Mouse (Mus musculus) stomach, embryonic 14.5 days (tissue): Measurements from ENCODE around the gene Ick. TPM values are rescaled to one million over a fixed set of nuclear protein-coding genes. Genes with fewer than 3 reads are reported as not detected.

Experiments used
- ATAC-seq: fragments of 200-750 bp; cut with Nextera tagmentation; 2 replicates; pipeline ENCODE4 v1.8.0; 2017; ENCODE audit warnings: low read depth, moderate TSS enrichment; ENCODE audit not compliant: insufficient number of reproducible peaks, insufficient read depth, low FRiP score
- H3K27ac ChIP-seq: fragments of 300-500 bp; sonication (generic); 2 replicates; pipeline ENCODE4 v1.5.1; 2014; ENCODE audit warnings: mild to moderate bottlenecking, low read length, moderate library complexity, mixed read lengths
- H3K27me3 ChIP-seq: fragments of 300-500 bp; sonication (generic); 2 replicates; pipeline ENCODE4 v1.6.1; 2014; ENCODE audit warnings: low read length, control low read depth, mixed read lengths; ENCODE audit not compliant: control insufficient read depth, insufficient read depth
- H3K36me3 ChIP-seq: fragments of 300-500 bp; sonication (generic); 2 replicates; pipeline ENCODE4 v1.6.1; 2014; ENCODE audit warnings: mild to moderate bottlenecking, control low read depth, low read length, moderate library complexity, mixed read lengths; ENCODE audit not compliant: control insufficient read depth, insufficient read depth
- H3K4me1 ChIP-seq: fragments of 300-500 bp; sonication (generic); 2 replicates; pipeline ENCODE4 v1.6.1; 2014; ENCODE audit warnings: low read length, control low read depth, mixed read lengths; ENCODE audit not compliant: control insufficient read depth, insufficient read depth
- H3K4me2 ChIP-seq: fragments of 300-500 bp; sonication (generic); replicated peaks from 2 replicates; pipeline ENCODE4 v1.6.1; 2014; ENCODE audit warnings: low read depth, low read length, control low read depth
- H3K4me3 ChIP-seq: fragments of 300-500 bp; sonication (generic); 2 replicates; pipeline ENCODE4 v1.5.1; 2014; ENCODE audit warnings: low read depth, low read length, control low read depth
- H3K9ac ChIP-seq: fragments of 300-500 bp; sonication (generic); replicated peaks from 2 replicates; pipeline ENCODE4 v1.6.1; 2014; ENCODE audit warnings: low read depth, mild to moderate bottlenecking, control low read depth, low read length, moderate library complexity, mixed read lengths
- H3K9me3 ChIP-seq: fragments of 300-500 bp; sonication (generic); 2 replicates; pipeline ENCODE4 v1.6.1; 2016; ENCODE audit warnings: low read depth, low read length, control low read depth; ENCODE audit not compliant: control insufficient read depth
- WGBS: fragments of 180-500 bp; shearing (Covaris S2); extraction: QIAGEN DNeasy Blood & Tissue Kit; methylation state at CpG from one replicate; pipeline ENCODE4 v1.1.7; 2014; 5-methylcytosine and 5-hydroxymethylcytosine counted together
- polyA plus RNA-seq: library from polyadenylated mRNA; unstranded; fragments of >200 nt; fragmentation: Nextera tagmentation; extraction: Ambion mirVana; gene quantifications from 2 replicates; pipeline ENCODE4 v1.2.1, GENCODE M21; 2014

Gene Ick
- polyA plus RNA-seq, 1 experiment from 2014 or later = 28.4 TPM

DNA sequence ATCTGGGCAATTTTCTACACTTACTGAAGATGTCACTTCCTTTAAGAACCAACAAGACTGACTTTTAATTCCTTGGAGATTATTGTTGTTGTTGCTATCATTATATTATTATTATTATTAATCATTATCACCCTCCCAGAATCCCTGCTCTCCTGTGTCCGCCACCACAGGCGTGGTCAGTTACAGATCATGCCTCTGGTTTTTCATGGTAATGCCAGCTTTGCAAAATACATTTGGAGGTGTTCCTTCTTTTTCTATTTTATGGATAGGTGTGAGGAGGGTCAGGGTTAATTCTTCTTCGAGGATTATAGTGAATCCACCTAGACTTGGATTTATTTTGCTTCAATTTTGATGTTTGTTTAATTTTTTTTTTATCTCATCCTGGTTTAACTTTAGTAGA, 33.7 kb upstream of the Ick start:
- H3K27me3 ChIP-seq = no peaks in the 10 kb centered on the region
- H3K9ac ChIP-seq = no peak overlapping the region
- no peak overlapping the region for H3K27ac ChIP-seq
- no peak overlapping the region for H3K4me3 ChIP-seq
- 89% methylated on average over 3 of the region's 3 CpGs for WGBS
- H3K36me3 ChIP-seq = no peaks in the 10 kb centered on the region
- H3K4me2 ChIP-seq = no peak overlapping the region
- ATAC-seq = no peak
- H3K9me3 ChIP-seq = no peaks in the 10 kb centered on the region
- H3K4me1 ChIP-seq = no peaks in the 10 kb centered on the region

DNA sequence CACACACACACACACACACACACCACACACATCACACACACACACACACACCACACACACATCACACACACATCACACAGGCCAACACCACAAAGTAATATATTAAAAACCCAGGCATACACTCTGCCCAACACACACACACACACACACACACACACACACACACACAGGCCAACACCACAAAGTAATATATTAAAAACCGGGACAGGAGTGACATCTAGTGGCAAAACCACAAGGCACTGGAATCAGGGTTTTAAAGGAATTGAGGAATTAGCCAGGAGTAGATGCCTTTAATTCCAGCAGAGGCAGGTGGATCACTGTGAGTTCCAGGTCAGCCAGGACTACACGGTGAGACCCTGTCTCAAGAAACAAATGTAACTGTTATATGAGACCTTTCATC, 30.8 kb upstream of the Ick start:
- ATAC-seq = no peak
- H3K4me2 ChIP-seq = no peak overlapping the region

GRCm38 (mm10) chr9:78081835-78082234, 27.2 kb upstream of the Ick start:
- 88% methylated on average over 7 of the region's 7 CpGs for WGBS
- Histone ChIP-seq H3K4me2 (no peak overlapping the region), H3K4me1 (no peaks in the 10 kb centered on the region), H3K9ac (no peak overlapping the region), H3K27ac (no peak overlapping the region), H3K27me3 (no peaks in the 10 kb centered on the region), H3K9me3 (no peaks in the 10 kb centered on the region), H3K36me3 (peaks cover 33% of the 10 kb centered on the region), H3K4me3 (no peak overlapping the region)
- no peak for ATAC-seq

More for the DNA sequence above, 30.8 kb upstream of the Ick start:
- H3K9ac ChIP-seq = no peak overlapping the region
- no peaks in the 10 kb centered on the region for H3K27me3 ChIP-seq
- no peaks in the 10 kb centered on the region for H3K9me3 ChIP-seq
- WGBS = 22% methylated on average over 2 of the region's 2 CpGs
- peaks cover 10% of the 10 kb centered on the region for H3K36me3 ChIP-seq
- H3K4me1 ChIP-seq = no peaks in the 10 kb centered on the region
- no peak overlapping the region for H3K4me3 ChIP-seq
- no peak overlapping the region for H3K27ac ChIP-seq

DNA sequence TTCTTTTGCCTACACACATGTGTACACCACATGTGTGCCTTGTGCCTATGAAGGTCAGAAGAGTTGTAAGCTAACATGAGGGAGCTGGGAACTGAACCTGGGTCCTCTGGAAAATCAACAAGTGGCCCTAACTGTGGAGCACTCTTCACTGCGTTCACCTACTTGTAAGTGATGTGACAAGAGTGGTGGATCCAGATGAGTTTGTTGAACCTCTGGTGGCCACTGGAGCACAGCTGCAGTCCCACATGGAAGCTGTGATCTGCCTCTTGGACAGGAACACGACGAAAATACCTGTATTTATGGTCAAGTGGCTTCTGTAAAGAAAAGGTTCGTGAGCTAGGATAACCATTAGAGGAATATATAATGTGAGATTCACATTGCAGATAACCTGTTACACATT, 24.7 kb upstream of the Ick start:
- H3K4me2 ChIP-seq = no peak overlapping the region
- no peak for ATAC-seq
- H3K27me3 ChIP-seq = no peaks in the 10 kb centered on the region
- no peak overlapping the region for H3K9ac ChIP-seq
- 90% methylated on average over 4 of the region's 4 CpGs for WGBS
- no peak overlapping the region for H3K4me3 ChIP-seq
- no peaks in the 10 kb centered on the region for H3K9me3 ChIP-seq
- H3K36me3 ChIP-seq = peaks cover 40% of the 10 kb centered on the region
- H3K4me1 ChIP-seq = no peaks in the 10 kb centered on the region
- no peak overlapping the region for H3K27ac ChIP-seq

DNA sequence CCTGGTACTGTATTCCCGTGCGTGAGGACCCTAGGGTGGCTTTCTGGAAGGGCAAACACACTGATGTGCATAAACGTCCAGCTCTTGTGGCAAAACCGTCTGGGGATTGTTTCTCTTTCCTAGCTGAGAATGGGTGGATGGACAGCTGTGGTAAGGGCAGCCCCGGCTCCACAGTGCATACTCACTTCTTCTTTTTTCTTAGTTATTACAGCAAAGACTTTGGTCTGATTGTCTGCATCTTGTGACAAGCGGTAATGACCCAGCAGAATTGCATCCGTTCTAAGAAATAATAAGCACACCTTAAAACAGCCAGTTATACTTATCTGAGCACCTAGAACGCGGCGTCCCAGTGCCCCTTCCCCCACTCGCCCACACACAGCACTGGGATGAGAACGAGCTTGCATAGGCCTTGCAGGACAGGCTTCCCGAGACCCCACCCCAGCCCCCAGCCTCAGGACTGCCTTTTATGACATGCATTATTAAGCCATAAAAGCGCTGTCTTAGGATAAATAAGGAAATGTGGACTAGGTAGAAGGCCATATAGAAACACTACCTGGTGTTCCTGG, 23.2 kb upstream of the Ick start:
- H3K9me3 ChIP-seq = no peaks in the 10 kb centered on the region
- no peak for ATAC-seq
- no peak overlapping the region for H3K9ac ChIP-seq
- 85% methylated on average over 14 of the region's 14 CpGs for WGBS
- no peak overlapping the region for H3K4me2 ChIP-seq
- H3K27ac ChIP-seq = no peak overlapping the region
- H3K4me1 ChIP-seq = no peaks in the 10 kb centered on the region
- H3K27me3 ChIP-seq = no peaks in the 10 kb centered on the region
- peaks cover 43% of the 10 kb centered on the region for H3K36me3 ChIP-seq
- no peak overlapping the region for H3K4me3 ChIP-seq

GRCm38 (mm10) chr9:78087751-78088150, 21.2 kb upstream of the Ick start:
- no peak overlapping the region for H3K27ac ChIP-seq
- H3K4me3 ChIP-seq = no peak overlapping the region
- WGBS = 87% methylated on average over 9 of the region's 9 CpGs
- no peak overlapping the region for H3K9ac ChIP-seq
- H3K9me3 ChIP-seq = no peaks in the 10 kb centered on the region
- no peak for ATAC-seq
- peaks cover 39% of the 10 kb centered on the region for H3K36me3 ChIP-seq
- H3K4me2 ChIP-seq = no peak overlapping the region
- H3K27me3 ChIP-seq = no peaks in the 10 kb centered on the region
- no peaks in the 10 kb centered on the region for H3K4me1 ChIP-seq

DNA sequence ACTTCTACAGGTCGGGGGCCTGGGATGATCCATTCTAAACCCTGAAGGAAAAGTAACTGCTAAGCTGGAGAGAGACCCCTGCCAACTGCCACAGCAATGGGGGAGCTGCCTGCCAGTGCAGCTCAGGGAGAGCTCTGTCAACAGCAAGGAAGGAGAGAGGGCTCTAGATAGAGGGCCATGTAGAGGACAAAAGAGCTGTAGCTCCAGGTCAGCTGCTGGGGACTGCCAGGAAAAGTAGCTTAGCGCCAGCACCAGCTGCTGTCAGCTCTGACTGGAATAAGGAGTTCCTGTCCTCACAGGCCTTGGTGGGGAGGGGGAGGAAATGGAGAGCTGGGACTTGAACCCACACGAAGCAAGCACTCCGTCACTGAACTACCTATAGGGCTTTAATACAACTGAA, 20.5 kb upstream of the Ick start:
- Histone ChIP-seq H3K27me3 (no peaks in the 10 kb centered on the region), H3K9me3 (no peaks in the 10 kb centered on the region), H3K9ac (no peak overlapping the region), H3K4me3 (no peak overlapping the region), H3K4me1 (no peaks in the 10 kb centered on the region), H3K27ac (no peak overlapping the region), H3K36me3 (peaks cover 42% of the 10 kb centered on the region), H3K4me2 (no peak overlapping the region)
- 67% methylated on average over 4 of the region's 4 CpGs for WGBS
- no peak for ATAC-seq

DNA sequence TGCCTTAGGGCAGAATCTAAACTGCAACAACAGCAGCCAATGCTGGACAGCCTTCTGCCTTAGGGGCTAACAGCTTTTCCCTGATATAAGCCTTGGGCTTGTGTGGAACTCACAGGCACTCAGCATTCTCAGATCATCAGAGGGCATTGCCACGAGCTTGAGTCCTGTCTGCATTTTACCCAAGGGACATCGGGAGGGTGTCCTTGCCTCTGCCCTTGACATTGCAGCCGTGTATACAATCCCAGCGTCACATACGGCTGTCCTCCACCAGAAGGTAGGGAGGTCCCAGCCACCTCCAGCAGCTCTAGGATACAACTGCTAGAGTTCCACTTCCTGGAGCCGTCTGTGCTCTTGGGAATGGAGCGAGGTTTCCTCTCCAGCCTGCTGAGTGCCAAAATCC, 20.0 kb upstream of the Ick start:
- 86% methylated on average over 7 of the region's 7 CpGs for WGBS
- peaks cover 37% of the 10 kb centered on the region for H3K36me3 ChIP-seq
- H3K4me1 ChIP-seq = no peaks in the 10 kb centered on the region
- H3K9me3 ChIP-seq = no peaks in the 10 kb centered on the region
- H3K27ac ChIP-seq = no peak overlapping the region
- H3K9ac ChIP-seq = no peak overlapping the region
- no peak overlapping the region for H3K4me3 ChIP-seq
- no peaks in the 10 kb centered on the region for H3K27me3 ChIP-seq
- no peak overlapping the region for H3K4me2 ChIP-seq
- ATAC-seq = no peak

DNA sequence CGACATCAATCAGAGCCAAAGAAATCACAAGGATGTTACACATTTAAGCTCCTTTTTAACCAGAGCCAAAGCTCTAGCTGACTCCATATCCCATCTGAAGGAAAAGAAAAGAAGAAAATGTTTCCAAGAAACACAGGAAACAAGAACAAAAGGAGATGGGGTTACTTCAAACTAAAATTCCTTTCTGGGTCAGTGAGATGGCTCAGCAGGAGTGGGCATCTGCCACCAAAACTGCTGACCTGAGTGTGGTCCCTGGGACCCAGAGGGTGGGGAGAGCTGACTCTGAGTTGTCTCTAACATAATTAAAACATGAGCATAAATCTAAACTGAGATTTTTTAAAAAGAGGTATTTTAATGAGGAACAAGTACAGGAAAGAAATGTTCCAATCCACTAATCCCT, 19.1 kb upstream of the Ick start:
- H3K36me3 ChIP-seq = peaks cover 33% of the 10 kb centered on the region
- H3K4me1 ChIP-seq = no peaks in the 10 kb centered on the region
- no peak overlapping the region for H3K4me3 ChIP-seq
- no peak overlapping the region for H3K27ac ChIP-seq
- H3K9ac ChIP-seq = no peak overlapping the region
- H3K9me3 ChIP-seq = no peaks in the 10 kb centered on the region
- H3K27me3 ChIP-seq = no peaks in the 10 kb centered on the region
- no peak overlapping the region for H3K4me2 ChIP-seq
- ATAC-seq = no peak
- WGBS = 91% methylated on average over 1 of the region's 1 CpGs
